Mouse (Mus musculus): ENCODE measurements around the gene Zfp235.

DNA sequence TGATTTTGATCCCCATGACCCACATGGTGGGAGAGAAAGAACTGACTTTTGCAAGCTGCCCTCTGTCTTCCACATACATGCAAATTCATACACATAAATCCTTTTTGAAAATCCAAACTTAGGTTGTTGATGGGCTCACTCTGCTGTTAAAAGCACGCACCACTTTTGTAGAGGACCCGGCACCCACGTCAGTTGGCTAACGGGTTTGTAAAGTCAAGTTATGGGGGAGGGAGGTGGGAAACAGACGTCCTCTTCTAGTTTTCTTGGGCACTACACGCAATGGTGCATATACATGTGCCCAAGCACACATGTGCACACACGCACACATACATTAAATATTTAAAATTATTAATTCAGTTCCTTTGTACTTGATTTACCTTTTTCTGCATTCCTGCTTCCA, 23.1 kb upstream of the Zfp235 start:
- TF ChIP-seq POLR2A (IDR thresholded peaks at IDR 0.05; ENCODE audit: insufficient read depth, low read depth, low read length) (no peak), CTCF (IDR thresholded peaks at IDR 0.05; ENCODE audit: insufficient read depth, low read depth, low read length) (no peak)

Data from olfactory bulb, adult 2 months (tissue).